Mouse (Mus musculus) testis, postnatal 14 days (tissue): ENCODE measurements around the gene Psmd9.
A peak's percentile ranks its signal among the peaks of the same experiment; 100 is the strongest.

Source experiments
- DNase-seq: peaks from one replicate; pipeline ENCODE4 v3.0.0; 2021; ENCODE audit warnings: low spot score

Psmd9 gene

GRCm38 (mm10) chr5:123137044-123137909 lies 31.9 kb upstream of the Psmd9 start:
- DNase-seq: peak; percentile 78

- DNase-seq: no peak
Observed at GRCm38 (mm10) chr5:123137910-123138229, 31.3 kb upstream of the Psmd9 start.

- DNase-seq: peak; percentile 78
Observed at GRCm38 (mm10) chr5:123138230-123138911, 30.8 kb upstream of the Psmd9 start.

GRCm38 (mm10) chr5:123138953-123139721 lies 30.1 kb upstream of the Psmd9 start:
- peak; percentile 78 for DNase-seq

GRCm38 (mm10) chr5:123139722-123140627 lies 29.2 kb upstream of the Psmd9 start:
- no peak for DNase-seq

GRCm38 (mm10) chr5:123140694-123141554 lies 28.3 kb upstream of the Psmd9 start:
- DNase-seq: peak; percentile 83

GRCm38 (mm10) chr5:123141555-123142160 lies 27.6 kb upstream of the Psmd9 start:
- peak; percentile 52 for DNase-seq

GRCm38 (mm10) chr5:123142161-123143157 lies 26.8 kb upstream of the Psmd9 start, which contains the start of gene Setd1b:
Gene Setd1b (plus strand): TSS chr5:123142193.
- no peak for DNase-seq

- DNase-seq: peak; percentile 71
Observed at GRCm38 (mm10) chr5:123143251-123143970, 25.8 kb upstream of the Psmd9 start.

GRCm38 (mm10) chr5:123143971-123144745 lies 25.1 kb upstream of the Psmd9 start:
- no peak for DNase-seq

GRCm38 (mm10) chr5:123144746-123145590 lies 24.2 kb upstream of the Psmd9 start:
- DNase-seq: no peak

GRCm38 (mm10) chr5:123146357-123146756 lies 22.9 kb upstream of the Psmd9 start:
- no peak for DNase-seq

GRCm38 (mm10) chr5:123147569-123147968 lies 21.6 kb upstream of the Psmd9 start:
- DNase-seq: no peak

GRCm38 (mm10) chr5:123148073-123148722 lies 21.0 kb upstream of the Psmd9 start:
- no peak for DNase-seq

- DNase-seq: peak; percentile 82
Observed at GRCm38 (mm10) chr5:123149451-123150400, 19.5 kb upstream of the Psmd9 start.
